Mouse (Mus musculus) natural killer cell, adult 2 months (primary cell): ENCODE data around the gene Rhox3f.
"Not testable (repeated sequence)": the region's sequence is repeated elsewhere in the genome, so short reads cannot be mapped to it uniquely, and the experiment has no call there.

Experiments used
- DNase-seq, 2 experiments: peaks; one replicate each; pipeline ENCODE4 v3.0.0; 2022; ENCODE audit warnings: low spot score in 2 of 2

Gene Rhox3f

DNA sequence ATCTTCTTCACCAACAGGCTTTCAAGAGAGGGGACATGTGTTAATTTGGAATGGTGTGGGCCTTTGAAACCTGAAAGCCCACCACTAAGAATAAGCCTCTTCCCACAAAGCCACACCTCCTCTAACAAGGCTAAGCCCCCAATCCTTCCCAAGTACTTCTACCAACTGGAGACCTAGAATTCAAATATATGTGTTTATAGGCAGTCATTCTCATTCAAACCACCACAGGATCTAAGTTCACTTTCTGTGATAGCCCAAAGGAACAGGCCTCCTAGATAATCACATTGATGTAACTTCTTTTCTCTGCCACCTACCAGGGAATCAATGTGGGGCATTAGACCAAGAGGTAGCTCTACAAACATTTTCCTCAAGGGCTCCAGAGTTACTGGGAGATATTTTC is at the start of gene Rhox3f:
Gene Rhox3f, plus strand, starts transcription at position 301 of the 400 bp plus-strand sequence.
- not testable (repeated sequence) for DNase-seq

GRCm38 (mm10) chrX:37541719-37542118 is 39.1 kb upstream of the Rhox3f start, which contains the start of gene Rhox3e:
Gene Rhox3e (plus strand): TSS chrX:37542019.
- DNase-seq: not testable (repeated sequence)

GRCm38 (mm10) chrX:37557112-37557511 is 23.7 kb upstream of the Rhox3f start, which contains the start of gene Rhox4e:
Gene Rhox4e (plus strand): TSS chrX:37557412.
- DNase-seq: not testable (repeated sequence)

DNA sequence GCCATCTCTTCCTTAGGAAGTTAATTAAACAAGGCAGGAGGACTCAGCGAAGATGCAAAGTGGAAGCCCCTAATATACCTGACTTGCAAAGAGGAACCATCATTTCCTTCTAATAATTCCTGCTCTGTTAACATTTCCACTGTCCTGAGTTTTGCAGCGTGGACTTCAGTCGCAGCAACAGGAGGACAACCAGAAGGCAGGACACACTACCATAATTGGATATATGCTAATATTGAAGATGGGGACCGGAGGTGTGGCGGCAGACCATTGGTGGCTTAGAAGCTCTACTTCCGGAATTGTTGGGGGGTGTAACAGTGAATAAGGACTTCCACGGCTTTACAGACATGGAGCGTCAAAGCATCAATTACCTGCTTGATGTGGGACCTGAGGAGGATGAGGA is 9.7 kb upstream of the Rhox3f start, which contains the start of gene Rhox2f:
Gene Rhox2f, plus strand, starts transcription at position 301 of the 400 bp plus-strand sequence.
- DNase-seq: not testable (repeated sequence)

DNA sequence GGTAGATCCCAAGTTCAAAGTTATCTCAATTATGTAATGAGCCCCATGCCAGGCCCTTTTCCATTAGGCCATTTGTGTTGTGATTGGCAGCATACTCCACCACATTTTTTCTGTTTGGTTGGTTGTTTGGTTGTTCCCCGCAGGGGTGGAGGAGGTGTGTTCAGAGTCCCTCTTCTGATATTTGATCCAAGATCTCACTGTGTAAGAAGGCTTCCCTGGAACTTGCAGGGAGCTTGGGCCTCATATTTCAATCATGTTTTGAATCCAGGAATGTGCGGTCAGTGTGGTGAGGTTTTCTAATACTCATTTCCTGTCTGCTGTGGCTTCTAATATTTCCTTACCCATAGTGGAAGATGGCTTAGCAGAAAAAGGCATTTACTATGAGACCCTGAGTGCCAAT is 8.2 kb upstream of the Rhox3f start:
- DNase-seq: not testable (repeated sequence)

DNA sequence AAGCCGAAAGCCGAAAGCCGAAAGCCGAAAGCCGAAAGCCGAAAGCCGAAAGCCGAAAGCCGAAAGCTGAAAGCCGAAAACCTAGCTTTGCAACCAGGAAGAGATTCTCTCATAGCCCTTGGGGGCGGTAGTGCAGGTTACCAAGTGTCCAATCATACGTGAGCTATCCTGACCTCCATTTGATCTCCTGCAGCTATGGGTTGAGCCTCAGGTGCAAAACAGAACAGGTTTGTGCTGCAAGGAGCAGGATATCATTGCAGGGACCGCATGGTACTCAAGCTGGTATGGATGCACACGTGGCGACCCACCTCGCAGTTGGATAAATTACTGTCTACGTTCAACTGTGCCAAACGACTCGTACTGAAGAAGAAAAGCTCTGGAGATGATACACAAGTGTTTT is 26.8 kb downstream of the Rhox3f start, which contains the start of gene Rhox4f:
Gene Rhox4f, minus strand, starts transcription at position 101 of the 400 bp plus-strand sequence.
- DNase-seq: not testable (repeated sequence)

DNA sequence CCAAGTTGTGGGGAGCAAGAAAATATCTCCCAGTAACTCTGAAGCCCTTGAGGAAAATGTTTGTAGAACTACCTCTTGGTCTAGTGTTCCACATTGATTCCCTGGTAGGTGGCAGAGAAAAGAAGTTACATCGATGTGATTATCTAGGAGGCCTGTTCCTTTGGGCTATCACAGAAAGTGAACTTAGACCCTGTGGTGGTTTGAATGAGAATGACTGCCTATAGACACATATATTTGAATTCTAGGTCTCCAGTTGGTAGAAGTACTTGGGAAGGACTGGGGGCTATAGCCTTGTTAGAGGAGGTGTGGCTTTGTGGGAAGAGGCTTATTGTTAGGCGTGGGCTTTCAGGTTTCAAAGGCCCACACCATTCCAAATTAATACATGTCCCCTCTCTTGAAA is 47.7 kb downstream of the Rhox3f start, which contains the start of gene Rhox3g:
Gene Rhox3g, minus strand, starts transcription at position 101 of the 400 bp plus-strand sequence.
- not testable (repeated sequence) for DNase-seq
